Mouse (Mus musculus) splenic B cell, adult 2 months (primary cell): ENCODE data around the gene Lipt1.

Experiments used
- DNase-seq: peaks from one replicate; pipeline ENCODE4 v3.0.0-alpha.2; 2011; ENCODE audit warnings: low read depth, low spot score
- H3K27me3 ChIP-seq: 2 replicates; pipeline ENCODE4 v1.6.1; 2012; ENCODE audit warnings: mild to moderate bottlenecking, low read length, moderate library complexity, mixed read lengths; ENCODE audit not compliant: control insufficient read depth, poor library complexity, insufficient read depth, severe bottlenecking
- H3K36me3 ChIP-seq: 2 replicates; pipeline ENCODE4 v1.6.1; 2012; ENCODE audit warnings: mild to moderate bottlenecking, low read length, moderate library complexity, mixed read lengths; ENCODE audit not compliant: control insufficient read depth, poor library complexity, insufficient read depth, severe bottlenecking

Lipt1 gene

DNA sequence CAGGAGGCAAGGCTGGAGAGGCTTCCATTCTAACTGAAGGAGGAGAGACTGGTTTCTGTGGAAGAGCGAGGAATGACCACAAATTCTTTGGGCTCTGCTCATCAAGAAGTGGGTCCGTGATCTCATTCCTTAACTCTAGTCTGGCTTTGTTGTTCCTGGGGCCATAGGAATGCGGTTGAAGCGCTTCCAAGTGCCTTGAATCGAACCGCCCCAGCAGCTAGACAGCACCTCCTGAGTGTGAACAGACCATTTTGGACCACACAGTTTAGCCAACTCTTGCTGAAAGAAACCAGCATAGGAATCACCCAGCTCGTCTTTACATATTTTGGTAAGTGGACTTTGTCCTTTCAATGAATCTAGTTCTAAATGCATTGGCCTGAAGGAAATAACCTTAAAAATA is at the start of gene Lipt1:
Lipt1 (plus strand) TSS at position 35 of the 400 bp plus-strand sequence.
- DNase-seq = no peak
- H3K36me3 ChIP-seq = peaks cover 1% of the 10 kb centered on the region; the same call in 1 of the 2 replicates
- H3K27me3 ChIP-seq = no peaks in the 10 kb centered on the region

DNA sequence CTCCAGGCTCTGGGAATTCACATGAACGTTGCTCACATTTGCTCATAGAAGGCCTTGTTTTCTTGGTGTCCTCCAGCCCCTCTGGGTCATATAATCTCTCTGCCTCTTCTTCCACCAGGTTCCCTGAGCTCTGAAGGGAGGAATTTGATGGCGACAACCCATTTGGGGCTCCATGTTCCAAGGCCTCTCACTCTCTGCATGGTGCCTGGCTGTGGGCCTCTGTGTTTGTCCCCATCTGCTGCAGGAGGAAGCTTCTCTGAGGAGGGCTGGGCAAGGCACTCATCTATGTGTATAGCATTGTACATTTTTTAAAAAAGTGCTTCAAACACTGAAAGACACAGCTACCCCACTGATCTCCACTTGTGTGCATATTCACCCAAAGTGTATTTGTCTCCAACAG is 39.9 kb upstream of the Lipt1 start:
- H3K36me3 ChIP-seq = 0 out of 2 replicates have a peak, but pooled peaks cover 2% of the 10 kb centered on the region
- H3K27me3 ChIP-seq = no peaks in the 10 kb centered on the region
- DNase-seq = no peak

DNA sequence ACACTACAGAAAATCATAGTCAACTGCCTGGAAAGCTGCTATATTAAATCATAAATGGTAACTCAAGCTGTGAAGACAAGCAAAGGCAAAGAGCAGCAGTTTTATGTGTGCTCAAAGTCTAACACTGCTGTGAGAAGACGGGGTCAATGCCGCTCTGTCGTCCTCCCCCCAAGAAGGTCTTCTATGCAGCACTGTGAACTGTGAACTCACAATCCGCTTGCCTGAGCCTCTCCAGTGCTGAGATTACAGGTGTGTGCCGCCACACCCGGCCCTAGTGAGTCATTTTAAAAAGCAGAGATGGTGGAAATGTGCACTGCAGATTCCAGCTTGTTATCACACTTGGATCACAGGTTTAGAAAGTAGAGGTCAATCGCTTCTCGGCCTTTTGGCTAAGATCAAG is 24.7 kb upstream of the Lipt1 start:
- no peaks in the 10 kb centered on the region for H3K36me3 ChIP-seq
- no peak for DNase-seq
- no peaks in the 10 kb centered on the region for H3K27me3 ChIP-seq

DNA sequence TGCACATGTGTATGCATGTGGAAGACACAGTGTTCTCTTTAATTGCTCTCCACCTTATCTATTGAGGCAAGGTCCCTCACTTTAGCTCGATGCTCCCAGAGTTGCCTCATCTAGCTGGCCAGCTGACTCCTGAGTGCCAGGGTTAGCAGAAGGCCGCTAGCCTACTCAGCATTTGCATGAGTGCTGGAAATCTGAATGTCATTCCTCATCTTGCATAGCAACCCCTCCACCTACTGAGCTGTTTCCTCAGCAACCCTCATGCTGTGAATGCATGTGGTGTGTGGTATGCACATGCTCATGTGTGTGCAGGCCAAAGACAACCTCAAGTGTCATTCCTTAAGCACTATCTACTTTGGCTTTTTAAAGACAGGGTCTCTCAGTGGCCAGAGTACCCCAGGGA is 20.8 kb upstream of the Lipt1 start:
- no peaks in the 10 kb centered on the region for H3K27me3 ChIP-seq
- DNase-seq = no peak
- H3K36me3 ChIP-seq = no peaks in the 10 kb centered on the region

DNA sequence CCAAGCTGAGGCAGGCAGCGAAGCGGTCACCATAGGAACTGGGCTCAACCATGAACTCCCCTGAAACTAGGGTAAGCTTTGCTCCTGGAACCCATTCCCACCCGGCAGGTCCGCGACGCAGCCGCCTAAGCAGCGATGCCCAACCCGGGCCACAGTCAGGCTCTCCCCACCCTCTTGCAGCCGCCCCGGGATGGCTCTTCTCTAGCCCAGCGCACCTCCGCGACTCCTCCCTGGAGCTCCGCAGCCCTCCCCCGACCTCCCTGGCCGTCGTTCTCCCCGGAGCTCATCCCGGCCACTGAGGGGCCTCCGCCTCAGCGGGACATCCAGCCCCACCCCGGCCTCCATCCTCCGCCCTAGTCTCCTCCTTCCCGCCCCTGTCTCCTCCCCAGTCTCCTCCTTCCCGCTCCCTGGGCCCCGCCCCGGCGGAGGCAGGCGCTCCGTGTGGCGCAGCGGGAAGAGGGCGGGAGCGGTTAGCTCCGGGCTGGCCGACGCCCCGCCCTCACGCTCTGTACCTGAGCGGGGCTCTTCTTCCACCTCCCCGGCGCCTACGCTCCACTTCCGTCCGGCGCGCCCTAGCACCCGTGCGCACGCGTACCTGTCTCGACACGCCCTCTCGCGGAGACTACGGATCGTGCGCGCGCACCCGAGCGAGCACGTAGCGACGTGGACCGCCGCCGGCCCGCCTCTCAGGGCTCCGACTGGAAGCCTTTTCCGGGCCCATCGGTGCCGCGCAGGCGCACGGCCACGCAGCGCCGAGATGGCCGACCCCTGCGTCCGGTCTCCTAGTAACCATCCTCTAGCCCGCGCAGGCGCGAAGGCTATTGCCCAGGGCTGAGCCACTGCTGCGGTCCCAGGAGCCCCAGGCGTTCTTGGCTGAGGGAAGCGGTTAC is 6.8 kb upstream of the Lipt1 start:
- Histone ChIP-seq H3K36me3 (no peaks in the 10 kb centered on the region; the same call in 1 of the 2 replicates), H3K27me3 (no peaks in the 10 kb centered on the region)
- peak; percentile 100 for DNase-seq

DNA sequence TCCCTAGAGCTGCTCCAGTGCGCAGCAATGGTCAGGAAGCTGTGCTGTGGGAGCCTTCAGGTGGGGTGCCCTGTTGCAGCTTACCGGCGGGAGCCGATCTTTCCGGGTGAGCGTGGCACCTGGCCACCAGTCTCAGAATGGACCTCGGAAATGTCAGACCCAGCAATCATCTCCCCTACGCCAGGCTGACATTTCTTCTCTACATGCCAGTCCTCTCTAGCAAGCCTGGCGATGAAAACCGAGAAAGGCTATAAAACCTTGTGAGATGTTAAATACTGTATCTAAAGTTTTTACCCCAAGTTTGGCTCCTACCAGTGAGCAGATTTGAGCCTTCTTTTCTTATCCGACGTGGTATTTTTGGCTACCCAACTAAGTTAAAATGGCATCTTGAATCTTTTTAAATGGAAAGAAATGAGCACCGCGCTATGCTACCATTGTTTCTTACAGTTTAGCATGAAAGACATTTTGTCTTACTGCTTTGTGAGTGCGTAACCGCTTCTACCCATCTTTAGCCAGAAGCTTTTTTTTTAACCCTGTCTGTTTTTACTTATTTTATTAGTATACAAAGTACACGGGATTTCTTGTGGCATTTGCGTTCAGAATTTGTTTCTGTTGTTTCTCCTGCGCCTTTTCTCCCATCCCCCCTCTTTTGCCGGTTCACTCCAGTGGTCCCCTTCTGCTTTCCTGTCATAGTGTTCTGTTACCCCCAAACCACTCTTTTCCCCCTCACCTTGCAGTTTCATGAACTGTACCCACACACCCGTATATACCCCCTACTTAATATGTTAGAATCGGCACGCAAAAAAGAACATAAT is 5.9 kb upstream of the Lipt1 start:
- DNase-seq = no peak
- no peaks in the 10 kb centered on the region for H3K27me3 ChIP-seq

DNA sequence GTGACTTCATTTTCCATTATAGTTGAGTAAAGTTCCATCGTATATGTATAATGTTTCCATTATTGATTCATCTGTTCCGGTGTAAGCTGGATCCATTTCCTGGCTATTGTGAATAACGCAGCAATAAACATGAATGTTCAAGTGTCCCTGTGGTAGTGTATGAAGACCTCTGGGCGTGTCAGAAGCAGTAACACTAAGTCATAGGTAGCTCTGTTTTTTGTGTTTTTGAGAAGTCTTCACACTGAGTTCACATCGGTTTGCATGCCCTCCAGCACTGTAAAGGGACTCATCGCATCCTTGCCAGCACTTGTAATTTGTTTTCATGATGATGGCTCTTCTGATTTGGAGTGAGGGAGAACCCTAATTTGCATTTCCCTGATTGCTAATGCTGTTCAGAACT is 5.3 kb upstream of the Lipt1 start, which contains the start of gene Tsga10:
Tsga10 (minus strand) TSS at position 144 of the 400 bp plus-strand sequence.
- Histone ChIP-seq H3K27me3 (no peaks in the 10 kb centered on the region), H3K36me3 (no peaks in the 10 kb centered on the region; the same call in 1 of the 2 replicates)
- no peak for DNase-seq

More for the DNA sequence above, 5.9 kb upstream of the Lipt1 start:
- no peaks in the 10 kb centered on the region; the same call in 1 of the 2 replicates for H3K36me3 ChIP-seq

DNA sequence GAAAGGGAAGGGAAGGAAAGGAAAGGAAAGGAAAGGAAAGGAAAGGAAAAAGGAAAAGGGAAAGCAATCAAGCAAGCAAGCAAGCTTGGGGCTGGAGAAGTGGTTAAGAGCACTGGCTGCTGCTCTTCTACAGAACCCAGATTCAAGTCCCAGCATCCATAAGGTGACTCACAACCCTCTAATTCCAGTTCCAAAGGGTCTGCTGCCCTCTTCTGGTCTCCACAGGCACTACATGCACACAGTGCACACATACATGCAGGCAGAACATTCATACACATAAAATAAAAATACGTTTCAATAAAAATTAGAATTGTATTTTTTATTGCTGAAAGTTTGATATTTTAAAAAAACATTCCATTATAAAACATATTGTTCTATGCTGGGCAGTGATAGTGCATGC is 4.5 kb upstream of the Lipt1 start:
- peak; percentile 66 for DNase-seq

DNA sequence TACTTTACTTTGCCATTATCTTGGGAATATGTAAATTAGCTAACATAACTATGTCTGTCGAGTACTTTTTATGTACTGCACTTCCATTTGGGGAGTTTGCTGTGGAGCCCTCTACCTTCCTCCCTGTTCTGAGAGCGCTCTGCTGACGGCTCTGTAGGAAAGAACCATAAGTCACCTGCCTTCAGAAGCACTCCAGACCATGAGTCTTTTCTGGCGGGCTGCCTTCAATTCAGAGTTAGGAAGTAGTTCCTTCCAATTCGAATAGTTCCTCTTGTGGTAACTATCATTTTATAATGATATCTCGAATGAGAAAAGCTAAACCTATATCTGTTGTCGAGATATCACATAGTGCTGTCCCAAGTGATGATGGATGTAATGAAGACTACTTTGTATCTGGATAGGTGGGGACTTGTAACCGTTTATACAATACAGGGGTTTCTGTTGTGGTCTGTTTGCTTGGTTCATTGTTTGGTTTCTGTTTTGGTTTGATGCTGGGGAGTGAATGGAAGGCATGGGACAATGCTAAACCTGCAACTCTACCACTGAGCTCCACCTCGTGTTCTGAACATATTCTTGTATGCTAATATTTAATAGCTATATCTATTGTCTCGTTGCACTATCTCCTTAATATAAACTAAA is 3.7 kb upstream of the Lipt1 start:
- no peak for DNase-seq
- no peaks in the 10 kb centered on the region for H3K36me3 ChIP-seq
- H3K27me3 ChIP-seq = no peaks in the 10 kb centered on the region

More for the DNA sequence above, 4.5 kb upstream of the Lipt1 start:
- no peaks in the 10 kb centered on the region; the same call in 1 of the 2 replicates for H3K36me3 ChIP-seq
- H3K27me3 ChIP-seq = no peaks in the 10 kb centered on the region

DNA sequence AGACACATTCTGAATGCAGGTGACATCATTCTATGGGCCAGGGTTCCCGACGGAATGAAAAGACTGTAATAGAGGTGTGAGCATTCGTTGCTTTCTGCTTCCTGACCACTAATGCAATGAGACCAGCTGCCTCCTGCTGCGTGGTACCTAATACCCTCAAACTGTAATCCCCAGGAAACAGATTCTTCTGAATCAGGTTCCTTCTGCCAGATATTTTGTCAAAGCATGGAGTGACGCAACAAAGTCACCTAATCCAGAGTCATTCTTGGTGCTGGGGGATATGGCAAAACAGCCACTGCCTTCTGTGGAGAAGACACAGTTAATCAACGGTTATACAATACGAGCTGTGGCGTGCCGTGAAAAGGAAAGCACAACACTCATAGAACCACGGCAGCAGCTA is 2.9 kb upstream of the Lipt1 start:
- no peak for DNase-seq
- no peaks in the 10 kb centered on the region for H3K27me3 ChIP-seq
- no peaks in the 10 kb centered on the region for H3K36me3 ChIP-seq

DNA sequence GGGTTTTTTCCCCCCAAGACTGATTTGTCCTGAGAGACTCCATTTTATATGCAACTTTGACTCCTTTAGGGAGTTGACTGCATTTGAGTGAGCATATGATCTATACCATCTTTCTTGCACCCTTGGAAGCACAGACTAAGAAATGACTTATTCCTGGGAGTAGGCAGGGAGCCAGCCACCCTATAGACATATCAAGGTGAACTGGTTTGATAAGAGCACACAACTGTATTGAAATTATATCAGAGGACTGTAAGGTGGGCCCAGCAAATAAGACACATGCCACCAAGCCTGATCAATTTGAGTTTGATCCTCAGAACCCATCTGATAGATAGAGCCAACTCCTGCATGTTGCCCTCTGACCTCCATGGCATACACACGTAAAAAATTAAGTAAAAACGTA is 2.2 kb upstream of the Lipt1 start:
- DNase-seq = no peak
- no peaks in the 10 kb centered on the region for H3K27me3 ChIP-seq

DNA sequence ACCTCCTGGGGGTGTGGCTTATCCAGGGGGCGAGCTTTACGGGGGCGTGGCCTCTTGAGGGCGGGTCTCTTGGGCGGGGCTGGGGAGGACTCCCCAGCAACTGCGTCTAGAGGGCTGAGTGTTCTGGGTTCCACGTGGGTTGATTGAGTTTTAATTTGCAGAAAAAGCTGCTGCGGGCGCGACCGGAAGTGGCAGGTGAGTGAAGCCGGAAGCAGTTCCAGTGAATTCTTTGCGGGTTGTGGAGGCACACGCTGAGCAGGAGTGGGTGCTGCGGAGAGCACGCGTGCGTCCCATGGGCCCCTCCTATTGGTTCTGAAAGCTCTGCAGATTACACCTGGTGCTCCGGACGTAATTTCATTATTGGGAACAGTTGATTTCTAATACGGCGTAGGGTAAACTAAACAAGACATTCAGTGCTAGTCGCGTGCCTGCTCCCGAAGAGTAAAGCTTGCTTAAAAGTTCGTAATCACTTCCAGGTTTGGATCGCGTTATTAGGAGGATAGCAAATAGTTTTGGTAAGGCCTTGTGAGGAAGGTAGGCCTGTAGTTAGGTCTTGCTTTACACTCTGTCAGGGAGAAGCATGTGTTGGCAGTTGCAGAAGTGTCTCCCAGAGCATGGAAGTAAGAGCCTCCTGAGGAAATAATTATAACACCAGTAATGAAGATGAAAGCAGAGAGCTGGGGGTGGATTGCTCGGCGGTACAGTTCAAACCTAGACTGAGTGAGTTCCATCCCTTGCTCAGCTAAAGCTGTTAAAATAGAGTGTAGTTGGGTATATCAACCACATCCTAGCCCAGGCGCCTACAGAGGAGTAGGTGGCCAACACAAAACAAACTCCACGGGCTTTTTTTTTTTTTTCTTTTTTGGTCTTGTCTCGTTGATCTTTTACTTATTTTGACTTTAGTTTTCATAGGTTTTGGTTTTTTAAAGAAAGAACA is 861 bp downstream of the Lipt1 start:
- peak; percentile 88 for DNase-seq
- Histone ChIP-seq H3K36me3 (peaks cover 1% of the 10 kb centered on the region; the same call in 1 of the 2 replicates), H3K27me3 (no peaks in the 10 kb centered on the region)

More for the DNA sequence above, 2.2 kb upstream of the Lipt1 start:
- H3K36me3 ChIP-seq = no peaks in the 10 kb centered on the region

DNA sequence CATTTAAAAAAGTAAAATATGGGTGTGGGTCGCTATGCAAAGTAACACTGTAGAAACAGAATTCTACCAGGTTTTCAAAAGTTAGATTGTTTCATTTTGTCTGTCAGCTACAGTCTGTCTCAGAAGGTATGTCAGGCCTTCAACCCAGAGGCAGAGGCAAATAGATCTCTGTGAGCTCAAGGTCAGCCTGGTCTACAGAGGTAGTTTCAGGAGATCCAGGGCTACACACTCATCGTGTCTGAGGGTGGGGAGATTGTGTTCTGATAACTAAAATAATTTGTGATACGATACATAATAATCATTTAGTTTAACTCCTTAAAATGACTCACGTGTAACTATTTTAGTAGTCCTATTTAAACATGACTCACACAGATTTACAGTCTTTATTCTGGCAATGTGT is 1.6 kb downstream of the Lipt1 start:
- Histone ChIP-seq H3K27me3 (no peaks in the 10 kb centered on the region), H3K36me3 (peaks cover 3% of the 10 kb centered on the region)
- no peak for DNase-seq
